Mouse (Mus musculus) embryonic facial prominence, embryonic 10.5 days (tissue): Measurements from ENCODE around the gene Rasa4. TPM values are rescaled to one million over a fixed set of nuclear protein-coding genes. Genes with fewer than 3 reads are reported as not detected.
A peak's percentile ranks its signal among the peaks of the same experiment; 100 is the strongest.
"Not testable (repeated sequence)": the region's sequence is repeated elsewhere in the genome, so short reads cannot be mapped to it uniquely, and the experiment has no call there.

Experiments
- DNase-seq: peaks from one replicate; pipeline ENCODE4 v3.0.0-alpha.2; 2017; ENCODE audit warnings: low spot score
- H3K27ac ChIP-seq: fragments of 300-500 bp; sonication (generic); replicated peaks from 2 replicates; pipeline ENCODE4 v1.5.1; 2016; ENCODE audit warnings: mild to moderate bottlenecking
- H3K27me3 ChIP-seq: fragments of 300-500 bp; sonication (generic); replicated peaks from 2 replicates; pipeline ENCODE4 v1.6.1; 2016; ENCODE audit warnings: low read depth, mild to moderate bottlenecking; ENCODE audit not compliant: poor library complexity, severe bottlenecking
- H3K36me3 ChIP-seq: fragments of 300-500 bp; sonication (generic); replicated peaks from 2 replicates; pipeline ENCODE4 v1.6.1; 2016; ENCODE audit warnings: mild to moderate bottlenecking, moderate library complexity
- H3K4me1 ChIP-seq: fragments of 300-500 bp; sonication (generic); 2 replicates; pipeline ENCODE4 v1.6.1; 2016
- H3K4me3 ChIP-seq: fragments of 300-500 bp; sonication (generic); 2 replicates; pipeline ENCODE4 v1.5.1; 2016; ENCODE audit warnings: mild to moderate bottlenecking, moderate library complexity
- H3K9me3 ChIP-seq: fragments of 300-500 bp; sonication (generic); 2 replicates; pipeline ENCODE4 v1.6.1; 2016; ENCODE audit warnings: mild to moderate bottlenecking
- WGBS: fragments of 180-500 bp; shearing (Covaris S2); methylation state at CpG from one replicate; pipeline ENCODE4 v1.1.7; 2016; 5-methylcytosine and 5-hydroxymethylcytosine counted together
- polyA plus RNA-seq: library from polyadenylated mRNA; unstranded; fragments of >200 nt; fragmentation: Nextera tagmentation; extraction: Ambion mirVana; gene quantifications from 2 replicates; pipeline ENCODE4 v1.2.1, GENCODE M21; 2016

The Rasa4 gene
- polyA plus RNA-seq, 1 experiment from 2014 or later = 4.7 TPM

DNA sequence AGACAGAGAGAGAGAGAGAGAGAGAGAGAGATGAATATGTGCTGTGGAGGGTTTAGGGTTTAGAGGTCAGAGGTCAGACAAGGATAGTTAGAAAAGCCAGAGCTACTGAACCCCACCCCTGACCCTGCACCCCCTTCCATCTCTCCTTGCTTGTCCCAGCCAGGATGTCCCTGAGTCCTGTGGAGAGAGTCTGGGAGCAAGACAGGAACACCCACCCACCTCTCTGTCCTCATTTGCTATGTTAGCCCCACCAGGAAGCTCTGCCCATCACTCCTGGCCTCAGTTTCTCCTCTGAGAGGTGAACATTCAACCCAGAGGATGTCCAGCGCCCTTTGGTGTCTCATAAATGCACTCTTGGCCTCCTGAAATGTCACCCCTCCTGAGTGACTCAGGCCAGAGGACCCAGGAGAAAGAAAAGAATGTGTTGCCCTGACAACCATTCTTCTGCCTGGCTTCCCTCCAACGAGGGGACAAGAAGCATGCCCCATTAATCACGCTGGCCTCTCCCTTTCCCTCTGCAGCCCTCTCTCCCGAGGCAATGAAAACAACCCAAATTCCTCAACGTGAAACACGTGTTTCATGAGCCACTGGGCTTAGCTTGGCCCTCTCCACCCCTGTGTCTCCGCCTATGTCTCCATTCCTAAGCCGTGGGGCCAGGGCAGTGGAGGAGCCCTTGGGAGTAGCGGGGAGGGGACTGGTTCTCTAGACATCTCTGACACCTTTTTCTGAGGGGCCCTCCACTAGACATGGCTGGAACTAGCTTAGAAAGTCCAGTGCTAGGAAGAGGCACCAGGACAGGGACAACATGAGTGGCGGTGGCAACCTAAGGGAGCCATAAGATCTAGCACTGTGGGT, 32.3 kb upstream of the Rasa4 start:
- Histone ChIP-seq H3K27me3 (no peaks in the 10 kb centered on the region), H3K36me3 (no peaks in the 10 kb centered on the region), H3K4me3 (peak overlapping the region; percentile 23; the same call in 1 of the 2 replicates), H3K27ac (peak overlapping the region; percentile 83), H3K4me1 (peaks cover 22% of the 10 kb centered on the region), H3K9me3 (no peaks in the 10 kb centered on the region)
- peak; percentile 70 for DNase-seq
- 15% methylated on average over 10 of the region's 10 CpGs for WGBS

DNA sequence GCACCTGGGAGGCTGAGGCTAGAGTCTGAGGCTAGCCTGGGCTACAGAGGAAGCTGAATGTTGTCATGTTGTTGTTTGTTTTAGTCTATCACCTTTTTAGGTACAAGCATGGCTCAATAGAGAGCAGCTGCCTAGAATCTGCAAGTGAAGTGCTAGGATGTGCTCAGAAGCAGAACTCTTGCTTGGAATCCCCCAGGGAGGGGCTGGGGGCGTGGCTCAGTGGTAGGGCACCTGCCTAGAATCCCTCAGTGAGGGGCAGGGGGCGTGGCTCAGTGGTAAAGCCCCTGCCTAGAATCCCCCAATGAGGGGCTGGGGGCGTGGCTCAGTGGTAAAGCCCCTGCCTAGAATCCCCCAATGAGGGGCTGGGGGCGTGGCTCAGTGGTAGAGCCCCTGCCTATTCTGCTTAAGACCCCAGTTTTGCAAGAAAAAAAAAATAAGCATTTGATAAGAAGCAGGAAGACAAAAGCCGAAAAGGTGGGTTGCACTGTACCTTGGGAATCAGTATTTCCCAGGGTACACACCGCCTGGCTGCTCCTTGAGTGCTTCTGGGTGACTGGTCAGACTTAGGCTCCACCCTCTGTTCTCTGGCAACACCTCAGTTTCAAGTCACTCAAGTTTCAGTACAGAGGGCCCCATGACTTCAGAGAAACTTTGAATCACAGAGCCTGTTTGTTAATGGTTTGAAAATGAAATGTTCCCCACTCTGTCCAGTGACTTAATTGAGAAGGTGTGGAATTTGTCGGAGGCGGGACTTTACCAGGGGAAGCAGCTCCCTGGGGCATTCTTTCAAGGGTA, 30.7 kb upstream of the Rasa4 start:
- 82% methylated on average over 8 of the region's 8 CpGs for WGBS
- no peak overlapping the region for H3K4me3 ChIP-seq
- peaks cover 6% of the 10 kb centered on the region for H3K27me3 ChIP-seq
- DNase-seq = no peak
- H3K36me3 ChIP-seq = no peaks in the 10 kb centered on the region
- no peak overlapping the region for H3K27ac ChIP-seq
- H3K9me3 ChIP-seq = no peaks in the 10 kb centered on the region
- peaks cover 25% of the 10 kb centered on the region for H3K4me1 ChIP-seq

- H3K4me1 ChIP-seq = peaks cover 22% of the 10 kb centered on the region
- no peak within 1 kb of the TSS for H3K27ac ChIP-seq
- no peak for DNase-seq
- WGBS = 92% methylated on average over 11 of the region's 11 CpGs
- H3K4me3 ChIP-seq = no peak within 1 kb of the TSS
- H3K9me3 ChIP-seq = no peaks in the 10 kb centered on the region
- no peaks in the 10 kb centered on the region for H3K36me3 ChIP-seq
- H3K27me3 ChIP-seq = peaks cover 6% of the 10 kb centered on the region
Measured at GRCm38 (mm10) chr5:136054301-136055077, 29.2 kb upstream of the Rasa4 start, which contains the start of gene Upk3bl. Upk3bl (plus strand) TSS chr5:136054492.

DNA sequence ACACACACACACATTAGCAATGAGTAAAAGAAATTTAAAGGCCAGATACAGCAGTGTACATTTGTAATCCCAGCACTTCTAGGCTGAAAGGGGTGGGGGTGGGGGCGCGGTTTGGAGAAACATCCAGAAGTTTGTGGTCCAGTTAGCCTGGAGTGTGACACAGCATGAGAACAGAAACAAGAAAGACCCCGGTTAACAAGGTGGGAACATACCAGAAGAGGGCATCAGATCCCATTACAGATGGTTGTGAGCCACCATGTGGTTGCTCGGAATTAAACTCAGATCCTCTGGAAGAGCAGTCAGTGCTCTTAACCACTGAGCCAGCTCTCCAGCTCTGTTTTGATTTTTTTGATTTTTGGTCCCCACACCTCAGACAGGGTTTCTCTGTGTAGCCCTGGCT, 27.7 kb upstream of the Rasa4 start:
- no peaks in the 10 kb centered on the region for H3K9me3 ChIP-seq
- H3K27me3 ChIP-seq = peaks cover 18% of the 10 kb centered on the region
- no peaks in the 10 kb centered on the region for H3K36me3 ChIP-seq
- peaks cover 26% of the 10 kb centered on the region for H3K4me1 ChIP-seq
- 41% methylated on average over 4 of the region's 4 CpGs for WGBS
- no peak overlapping the region for H3K27ac ChIP-seq
- no peak overlapping the region for H3K4me3 ChIP-seq
- no peak for DNase-seq

- no peaks in the 10 kb centered on the region for H3K36me3 ChIP-seq
- 0 out of 2 replicates have a peak overlapping the region, but pooled peaks have one; percentile 44 for H3K27ac ChIP-seq
- peak; percentile 35 for DNase-seq
- H3K27me3 ChIP-seq = peaks cover 22% of the 10 kb centered on the region
- WGBS = 25% methylated on average over 8 of the region's 8 CpGs
- H3K4me3 ChIP-seq = peak overlapping the region; percentile 17; the same call in 1 of the 2 replicates
- H3K4me1 ChIP-seq = peaks cover 20% of the 10 kb centered on the region
- H3K9me3 ChIP-seq = no peaks in the 10 kb centered on the region
Measured at GRCm38 (mm10) chr5:136057085-136057484, 26.6 kb upstream of the Rasa4 start.

DNA sequence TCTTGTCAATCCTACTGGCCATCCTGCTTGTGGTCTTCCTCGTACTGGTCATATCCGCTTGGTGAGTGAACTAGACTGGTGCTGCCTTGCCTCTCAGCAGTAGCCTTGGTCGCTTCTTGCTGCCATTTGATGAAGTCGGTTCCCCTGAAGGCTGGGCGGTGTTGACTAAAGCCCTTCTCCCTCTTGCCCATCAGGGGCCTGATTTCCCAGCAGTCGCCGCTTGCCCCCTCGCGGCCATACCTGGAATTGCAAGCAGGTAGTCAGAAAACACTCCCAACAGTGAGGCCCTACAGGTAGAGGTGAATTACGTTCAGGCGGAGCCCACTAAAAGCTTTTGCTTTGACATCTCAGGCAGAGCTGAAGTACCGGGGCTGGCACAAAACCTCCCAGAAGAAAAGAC, 22.1 kb upstream of the Rasa4 start:
- H3K36me3 ChIP-seq = no peaks in the 10 kb centered on the region
- 8% methylated on average over 12 of the region's 12 CpGs for WGBS
- peak; percentile 86 for DNase-seq
- peaks cover 22% of the 10 kb centered on the region for H3K27me3 ChIP-seq
- no peaks in the 10 kb centered on the region for H3K9me3 ChIP-seq
- no peak overlapping the region; the same call in 1 of the 2 replicates for H3K27ac ChIP-seq
- no peak overlapping the region for H3K4me3 ChIP-seq
- H3K4me1 ChIP-seq = peaks cover 19% of the 10 kb centered on the region

DNA sequence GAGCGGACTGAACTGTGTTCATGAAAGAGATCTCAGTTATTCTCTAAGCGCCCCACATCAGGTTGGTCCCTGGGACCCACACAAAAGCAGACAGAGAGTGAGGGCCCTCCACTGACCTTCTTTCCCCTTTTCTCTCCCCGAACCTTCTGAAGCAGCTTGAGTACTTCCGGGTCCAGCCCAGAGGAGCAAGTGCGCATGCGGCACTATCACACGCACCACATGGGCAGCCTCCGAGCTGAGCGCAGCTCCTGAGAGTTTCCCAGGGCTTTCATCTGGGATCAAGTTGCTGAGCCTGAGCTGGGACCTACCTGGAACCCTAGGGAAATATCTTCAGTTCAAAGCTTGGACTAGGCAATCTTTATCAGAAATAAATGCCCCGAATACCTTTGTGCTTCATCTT, 19.8 kb upstream of the Rasa4 start:
- Histone ChIP-seq H3K27me3 (peaks cover 16% of the 10 kb centered on the region), H3K9me3 (no peaks in the 10 kb centered on the region), H3K4me1 (peaks cover 12% of the 10 kb centered on the region), H3K27ac (no peak overlapping the region), H3K4me3 (no peak overlapping the region), H3K36me3 (no peaks in the 10 kb centered on the region)
- no peak for DNase-seq
- WGBS = 90% methylated on average over 10 of the region's 10 CpGs

DNA sequence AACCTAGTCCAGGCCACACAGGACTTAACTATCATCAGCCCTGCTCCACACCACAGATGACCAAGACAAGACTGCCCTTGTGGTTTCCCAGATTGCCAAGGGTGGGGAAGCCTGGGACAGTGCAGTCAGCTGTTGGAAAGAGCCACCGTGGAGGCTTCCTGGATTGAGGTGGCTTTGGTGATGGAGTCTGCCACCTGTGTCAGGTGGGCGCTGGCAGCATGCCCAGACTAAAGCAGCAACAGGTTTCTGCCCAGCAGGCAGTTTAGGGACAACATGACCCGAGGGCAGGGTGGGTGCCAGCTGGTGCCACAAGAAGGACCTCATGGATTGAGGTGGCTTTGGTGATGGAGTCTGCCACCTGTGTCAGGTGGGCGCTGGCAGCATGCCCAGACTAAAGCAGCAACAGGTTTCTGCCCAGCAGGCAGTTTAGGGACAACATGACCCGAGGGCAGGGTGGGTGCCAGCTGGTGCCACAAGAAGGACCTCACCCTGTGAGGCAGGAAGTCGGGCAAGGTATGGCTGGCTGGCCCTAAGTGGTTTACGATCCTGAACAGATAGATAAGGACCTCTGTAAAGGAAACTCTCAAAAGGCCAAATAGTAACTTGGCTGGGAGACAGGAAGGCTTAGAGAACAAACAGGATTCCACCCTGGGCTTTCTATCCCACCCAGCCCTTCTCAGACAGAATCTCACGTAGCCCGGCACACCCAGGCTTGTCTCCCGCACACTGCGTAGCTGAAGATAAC, 17.1 kb upstream of the Rasa4 start:
- not testable (repeated sequence) for H3K27ac ChIP-seq, DNase-seq, H3K9me3 ChIP-seq, H3K36me3 ChIP-seq, H3K4me3 ChIP-seq, H3K27me3 ChIP-seq, H3K4me1 ChIP-seq
- WGBS = 85% methylated on average over 11 of the region's 11 CpGs

DNA sequence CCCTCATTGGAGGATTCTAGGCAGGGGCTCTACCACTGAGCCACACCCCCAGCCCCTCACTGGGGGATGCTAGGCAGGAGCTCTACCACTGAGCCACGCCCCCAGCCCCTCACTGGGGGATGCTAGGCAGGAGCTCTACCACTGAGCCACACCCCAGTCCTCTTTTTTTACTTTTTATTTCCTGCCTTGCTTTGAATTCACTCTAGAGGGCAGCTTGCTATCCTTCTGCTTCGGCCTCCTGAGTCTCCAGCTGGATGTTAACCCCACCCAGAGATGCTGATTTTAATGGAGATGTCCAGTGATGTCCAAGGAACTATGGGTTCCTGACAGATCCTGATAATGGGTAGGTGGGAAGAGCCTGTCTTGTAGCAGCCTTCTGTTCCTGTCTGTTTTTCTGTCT, 14.3 kb upstream of the Rasa4 start:
- DNase-seq = no peak
- Histone ChIP-seq H3K4me1 (no peaks in the 10 kb centered on the region), H3K27ac (no peak overlapping the region), H3K36me3 (no peaks in the 10 kb centered on the region), H3K27me3 (no peaks in the 10 kb centered on the region; the same call in 1 of the 2 replicates), H3K4me3 (no peak overlapping the region), H3K9me3 (no peaks in the 10 kb centered on the region)
- 70% methylated on average over 2 of the region's 2 CpGs for WGBS

GRCm38 (mm10) chr5:136073051-136073450, 10.7 kb upstream of the Rasa4 start:
- H3K36me3 ChIP-seq = no peaks in the 10 kb centered on the region
- H3K27me3 ChIP-seq = no peaks in the 10 kb centered on the region
- H3K4me1 ChIP-seq = no peaks in the 10 kb centered on the region
- no peak overlapping the region for H3K4me3 ChIP-seq
- 72% methylated on average over 6 of the region's 6 CpGs for WGBS
- H3K9me3 ChIP-seq = no peaks in the 10 kb centered on the region
- DNase-seq = no peak
- H3K27ac ChIP-seq = no peak overlapping the region

DNA sequence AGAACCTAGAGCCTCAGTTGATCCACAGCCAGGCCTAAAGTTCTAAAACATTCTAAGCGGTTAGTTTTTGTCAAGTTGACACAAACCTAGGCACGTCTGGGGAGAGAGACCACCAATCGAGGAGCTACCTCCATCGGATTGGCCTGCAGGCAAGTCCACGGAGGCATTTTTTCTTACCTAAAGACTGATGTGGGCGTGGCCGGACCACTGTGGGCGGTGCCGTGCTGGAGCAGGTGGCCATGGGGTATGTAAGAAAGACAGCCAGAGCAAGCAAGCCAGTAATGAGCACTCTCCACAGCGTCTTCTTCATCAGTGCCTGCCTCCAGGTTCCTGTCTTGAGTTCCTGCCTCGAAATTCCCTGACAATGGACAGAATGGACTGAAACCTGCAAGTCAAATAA, 10.2 kb upstream of the Rasa4 start:
- Histone ChIP-seq H3K27me3 (no peaks in the 10 kb centered on the region), H3K36me3 (no peaks in the 10 kb centered on the region), H3K27ac (no peak overlapping the region), H3K4me3 (no peak overlapping the region), H3K9me3 (no peaks in the 10 kb centered on the region), H3K4me1 (no peaks in the 10 kb centered on the region)
- no peak for DNase-seq
- WGBS = 67% methylated on average over 11 of the region's 11 CpGs

GRCm38 (mm10) chr5:136075076-136075475, 8.6 kb upstream of the Rasa4 start:
- no peak for DNase-seq
- H3K9me3 ChIP-seq = no peaks in the 10 kb centered on the region
- no peak overlapping the region for H3K4me3 ChIP-seq
- H3K4me1 ChIP-seq = no peaks in the 10 kb centered on the region
- no peaks in the 10 kb centered on the region for H3K36me3 ChIP-seq
- no peak overlapping the region for H3K27ac ChIP-seq
- H3K27me3 ChIP-seq = no peaks in the 10 kb centered on the region
- WGBS = 89% methylated on average over 5 of the region's 5 CpGs
